15 mouse cellular contexts compared by ENCODE assay signal in genomic region chr7:83813016-83813415, GRCm38 (mm10). TPM values are rescaled to one million over a fixed set of nuclear protein-coding genes. Genes with fewer than 3 reads are reported as not detected.
DNase-seq lines count a peak whose midpoint lies in the region; ATAC-seq and TF ChIP-seq lines count a peak whose summit lies in the region.
"Had no signal": no experiment of that assay in that cellular context is flagged by ENCODE, and none has a peak within 500 bp of the region (broad histone marks: within the 10 kb centered on the region; RNA-seq: fewer than 3 reads in every experiment).

No protein-coding gene starts in this region.

- H3K4me1 ChIP-seq in kidney, postnatal 0 days (replicated peaks; ENCODE audit: insufficient read depth, low read length), result peaks cover 19% of the 10 kb centered on the region
- peaks cover 56% of the 10 kb centered on the region for H3K4me1 ChIP-seq in embryonic facial prominence, embryonic 12.5 days

- peak overlapping the region; percentile 31; the same call in 1 of the 2 replicates for H3K27ac ChIP-seq in gastrocnemius, adult 2 months
- peak overlapping the region; percentile 83; the same call in 1 of the 2 replicates for H3K27ac ChIP-seq in kidney, postnatal 0 days
- H3K27ac ChIP-seq in embryonic facial prominence, embryonic 12.5 days, result peak overlapping the region; percentile 97
- peak overlapping the region; percentile 65; the same call in 1 of the 2 replicates for H3K27ac ChIP-seq in macrophage
- H3K27ac ChIP-seq in layer of hippocampus, adult 2 months, result no peak overlapping the region

- H3K9ac ChIP-seq in kidney, postnatal 0 days (ENCODE audit: low read depth, low read length), result no peak overlapping the region
- H3K9ac ChIP-seq in embryonic facial prominence, embryonic 12.5 days, result no peak overlapping the region
- H3K9ac ChIP-seq: forebrain, postnatal 0 days had no signal

- H3K4me3 ChIP-seq in gastrocnemius, adult 2 months, result no peak overlapping the region
- H3K4me3 ChIP-seq in kidney, postnatal 0 days (replicated peaks; ENCODE audit: low read depth, low read length), result no peak overlapping the region
- no peak overlapping the region for H3K4me3 ChIP-seq in embryonic facial prominence, embryonic 12.5 days
- no peak overlapping the region for H3K4me3 ChIP-seq in macrophage (ENCODE audit: inconsistent target)
- no peak overlapping the region for H3K4me3 ChIP-seq in layer of hippocampus, adult 2 months

- H3K79me2 ChIP-seq in macrophage (ENCODE audit: inconsistent target), result no peaks in the 10 kb centered on the region

- H3K9me3 ChIP-seq in kidney, postnatal 0 days (replicated peaks; ENCODE audit: low read length), result no peaks in the 10 kb centered on the region
- no peaks in the 10 kb centered on the region for H3K9me3 ChIP-seq in embryonic facial prominence, embryonic 12.5 days

- no peak for TF ChIP-seq CTCF in gastrocnemius, adult 2 months (IDR thresholded peaks at IDR 0.05)
- TF ChIP-seq CTCF in kidney, postnatal 0 days (IDR thresholded peaks at IDR 0.05; ENCODE audit: low read depth), result no peak
- TF ChIP-seq CTCF in layer of hippocampus, adult 2 months (conservative IDR thresholded peaks at IDR 0.05), result no peak

- DNase-seq in gastrocnemius, adult 2 months, result no peak
- no peak for DNase-seq in gastrocnemius, postnatal 25 days
- DNase-seq in kidney, postnatal 0 days (ENCODE audit: low spot score), result no peak
- no peak for DNase-seq in kidney, adult 9 months
- DNase-seq in layer of hippocampus, adult 2 months (ENCODE audit: low spot score in 2 of 2), result no peak
- no peak for DNase-seq in layer of hippocampus, adult 9-11 months
- DNase-seq: adrenal gland, postnatal 14 days; B cell, adult 2 months; cerebellum, adult 8-10 months; forebrain, postnatal 0 days; kidney, adult 18-20 months; right cerebral cortex, postnatal 25 days; thymus, adult 18-20 months had no signal

- no peaks in the 10 kb centered on the region for H3K27me3 ChIP-seq in kidney, postnatal 0 days (ENCODE audit: insufficient read depth, low read length)
- no peaks in the 10 kb centered on the region for H3K27me3 ChIP-seq in embryonic facial prominence, embryonic 12.5 days

- no peak overlapping the region for H3K4me2 ChIP-seq in kidney, postnatal 0 days (ENCODE audit: low read length)
- H3K4me2 ChIP-seq in embryonic facial prominence, embryonic 12.5 days (replicated peaks), result peak overlapping the region; percentile 16; the same call in 1 of the 2 replicates

- H3K36me3 ChIP-seq in kidney, postnatal 0 days (ENCODE audit: insufficient read depth, low read length), result no peaks in the 10 kb centered on the region
- H3K36me3 ChIP-seq in embryonic facial prominence, embryonic 12.5 days, result no peaks in the 10 kb centered on the region
- H3K36me3 ChIP-seq in macrophage (ENCODE audit: inconsistent target), result no peaks in the 10 kb centered on the region

- no peak for ATAC-seq in kidney, postnatal 0 days (replicated peaks; ENCODE audit: low FRiP score, low read depth)
- no peak for ATAC-seq in embryonic facial prominence, embryonic 12.5 days (ENCODE audit: insufficient number of reproducible peaks, insufficient read depth, low FRiP score, low TSS enrichment)
- ATAC-seq: forebrain, postnatal 0 days had no signal

- WGBS in kidney, postnatal 0 days, result 75% methylated on average over 6 of the region's 6 CpGs
- WGBS in embryonic facial prominence, embryonic 12.5 days, result 49% methylated on average over 6 of the region's 6 CpGs
- 81% methylated on average over 6 of the region's 6 CpGs for WGBS in macrophage (ENCODE audit: missing documents)

- intact Hi-C loops in gastrocnemius, adult 2 months (cut with DNase I), result no loop called here

RNA-seq across cellular contexts. Expression of gene Cfap161, which starts 18.3 kb away (rescaled TPM):
- not detected for total RNA-seq in gastrocnemius, adult 2 months (2021)
- total RNA-seq in gastrocnemius, postnatal 25 days (2021), result not detected
- polyA plus RNA-seq in kidney, postnatal 0 days (2015; fragmentation: Nextera tagmentation; extraction: Ambion mirVana), result 0.27 and 0.34 TPM in 2 replicates
- 0.36 and 1.0 TPM in 2 replicates for polyA plus RNA-seq in embryonic facial prominence, embryonic 12.5 days (2016; fragmentation: Nextera tagmentation; extraction: Ambion mirVana)
- total RNA-seq in macrophage (2018; cell fraction: chromatin; rRNA removed), result 10 to 100 TPM in 1 of 26 experiments, 1 to 10 TPM in 18, under 1 TPM in 1, not detected in 6; 0.63 to 10.9 (median 4.7) TPM
- total RNA-seq in macrophage (2018; cell fraction: cytosol; rRNA removed), result 1 to 10 TPM in 3 of 26 experiments, under 1 TPM in 14, not detected in 9; 0.10 to 1.3 (median 0.48) TPM
- total RNA-seq in macrophage (2018; cell fraction: nucleus; rRNA removed), result 1 to 10 TPM in 14 of 26 experiments, under 1 TPM in 2, not detected in 10; 0.39 to 9.7 (median 4.7) TPM
- polyA plus RNA-seq in macrophage (2018), result 0.33 to 1.3 TPM (median 0.84 TPM) in 3 replicates
- 1 to 10 TPM; 1.3 to 2.5 TPM for total RNA-seq in layer of hippocampus, adult 2 months (2021)
- total RNA-seq: adrenal gland, postnatal 14 days had no signal
